26 mouse cellular contexts compared by ENCODE assay signal in the genomic region with DNA sequence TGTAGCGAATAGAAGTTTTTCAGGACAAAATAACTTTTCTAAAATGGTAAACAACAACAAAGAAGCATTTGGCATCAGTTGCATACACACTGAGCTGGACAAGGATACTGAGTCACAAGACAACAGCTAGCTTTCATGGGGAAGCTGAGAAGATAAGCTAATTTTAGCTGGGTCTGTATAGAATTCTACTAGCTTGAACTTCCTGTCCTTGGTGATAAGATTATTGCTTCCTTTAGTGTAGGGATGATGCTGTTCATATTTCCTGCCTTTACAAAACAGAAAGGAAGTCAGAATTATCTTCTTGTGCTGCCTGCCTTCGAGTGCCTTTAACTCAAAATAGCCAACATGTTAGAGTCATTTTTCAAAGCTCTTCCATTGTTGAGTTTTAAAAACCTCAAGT. TPM values are rescaled to one million over a fixed set of nuclear protein-coding genes. Genes with fewer than 3 reads are reported as not detected.
A peak's percentile ranks its signal among the peaks of the same experiment; 100 is the strongest.
DNase-seq lines count a peak whose midpoint lies in the region; ATAC-seq and TF ChIP-seq lines count a peak whose summit lies in the region.
"Had no signal": no experiment of that assay in that cellular context is flagged by ENCODE, and none has a peak within 500 bp of the region (broad histone marks: within the 10 kb centered on the region; RNA-seq: fewer than 3 reads in every experiment).

No protein-coding gene starts in this region.

- 51% methylated on average over 2 of the region's 2 CpGs for WGBS in heart, embryonic 11.5 days (ENCODE audit: insufficient replicate concordance)
- WGBS in kidney, postnatal 0 days: 65% methylated on average over 2 of the region's 2 CpGs
- 77% methylated on average over 2 of the region's 2 CpGs for WGBS in kidney, embryonic 14.5 days
- 27% methylated on average over 2 of the region's 2 CpGs for WGBS in liver, embryonic 16.5 days (ENCODE audit: insufficient replicate concordance)

- no peak overlapping the region for H3K4me3 ChIP-seq in heart, embryonic 11.5 days (ENCODE audit: low read depth, low read length)
- no peak overlapping the region for H3K4me3 ChIP-seq in kidney, postnatal 0 days (replicated peaks; ENCODE audit: low read depth, low read length)
- H3K4me3 ChIP-seq in kidney, embryonic 14.5 days (ENCODE audit: low read length): no peak overlapping the region
- H3K4me3 ChIP-seq in liver, embryonic 16.5 days (ENCODE audit: low read depth, low read length): no peak overlapping the region
- H3K4me3 ChIP-seq: forebrain, embryonic 15.5 days; heart, embryonic 15.5 days; limb, embryonic 12.5 days; midbrain, embryonic 15.5 days; myocyte; neural tube, embryonic 15.5 days; stomach, embryonic 15.5 days had no signal

- no peaks in the 10 kb centered on the region for H3K9me3 ChIP-seq in heart, embryonic 11.5 days (replicated peaks; ENCODE audit: control insufficient read depth, low read length)
- H3K9me3 ChIP-seq in kidney, postnatal 0 days (replicated peaks; ENCODE audit: low read length): no peaks in the 10 kb centered on the region
- no peaks in the 10 kb centered on the region for H3K9me3 ChIP-seq in kidney, embryonic 14.5 days (ENCODE audit: control insufficient read depth, low read length)
- no peaks in the 10 kb centered on the region for H3K9me3 ChIP-seq in liver, embryonic 16.5 days (replicated peaks; ENCODE audit: control insufficient read depth, low read length)
- H3K9me3 ChIP-seq: forebrain, embryonic 15.5 days; heart, embryonic 15.5 days; limb, embryonic 12.5 days; midbrain, embryonic 15.5 days; neural tube, embryonic 15.5 days; stomach, embryonic 15.5 days had no signal

- no peak overlapping the region for H3K9ac ChIP-seq in heart, embryonic 11.5 days (ENCODE audit: low read depth, low read length)
- H3K9ac ChIP-seq in kidney, postnatal 0 days (ENCODE audit: low read depth, low read length): no peak overlapping the region
- H3K9ac ChIP-seq in kidney, embryonic 14.5 days (ENCODE audit: low read depth, low read length): no peak overlapping the region
- H3K9ac ChIP-seq in liver, embryonic 16.5 days (ENCODE audit: low read depth, low read length): no peak overlapping the region
- H3K9ac ChIP-seq: forebrain, embryonic 15.5 days; heart, embryonic 15.5 days; limb, embryonic 12.5 days; lung, embryonic 14.5 days; midbrain, embryonic 15.5 days; neural tube, embryonic 15.5 days; stomach, embryonic 15.5 days had no signal

- no peaks in the 10 kb centered on the region for H3K27me3 ChIP-seq in heart, embryonic 11.5 days (ENCODE audit: control insufficient read depth, insufficient read depth, low read length)
- H3K27me3 ChIP-seq in kidney, postnatal 0 days (ENCODE audit: insufficient read depth, low read length): no peaks in the 10 kb centered on the region
- H3K27me3 ChIP-seq in kidney, embryonic 14.5 days (ENCODE audit: control insufficient read depth, insufficient read depth, low read length): no peaks in the 10 kb centered on the region
- H3K27me3 ChIP-seq in liver, embryonic 16.5 days (ENCODE audit: control insufficient read depth, insufficient read depth, low read depth, low read length): no peaks in the 10 kb centered on the region
- H3K27me3 ChIP-seq: forebrain, embryonic 15.5 days; heart, embryonic 15.5 days; limb, embryonic 12.5 days; midbrain, embryonic 15.5 days; neural tube, embryonic 15.5 days; stomach, embryonic 15.5 days had no signal

- no peak overlapping the region for H3K4me2 ChIP-seq in heart, embryonic 11.5 days
- H3K4me2 ChIP-seq in kidney, postnatal 0 days (ENCODE audit: low read length): no peak overlapping the region
- H3K4me2 ChIP-seq in kidney, embryonic 14.5 days (replicated peaks; ENCODE audit: low read depth, low read length): no peak overlapping the region
- H3K4me2 ChIP-seq in liver, embryonic 16.5 days (ENCODE audit: low read depth, low read length): no peak overlapping the region
- H3K4me2 ChIP-seq: forebrain, embryonic 15.5 days; heart, embryonic 15.5 days; limb, embryonic 12.5 days; lung, embryonic 14.5 days; midbrain, embryonic 15.5 days; neural tube, embryonic 15.5 days; stomach, embryonic 15.5 days had no signal

- no peak for DNase-seq in heart, adult 9 months (ENCODE audit: low spot score in 2 of 2)
- peak; percentile 46 for DNase-seq in kidney, postnatal 0 days (ENCODE audit: low spot score)
- peak; percentile 47 for DNase-seq in MEL-GATA-1-ER (ENCODE audit: extremely low read depth, low read depth)
- no peak for DNase-seq in gastrocnemius, postnatal 10 days
- DNase-seq in left cerebral cortex, postnatal 36 days (ENCODE audit: low spot score in 2 of 2): no peak
- DNase-seq: adrenal gland, postnatal 10 days; cerebellum, postnatal 14 days; embryo, embryonic 11 days; gastrocnemius, postnatal 36 days; layer of hippocampus, adult 9-11 months; lung, embryonic 14.5 days; thymus, adult 2 months had no signal

- H3K27ac ChIP-seq in heart, embryonic 11.5 days (ENCODE audit: low read depth, low read length): peak overlapping the region; percentile 18; the same call in 1 of the 2 replicates
- H3K27ac ChIP-seq in kidney, postnatal 0 days: no peak overlapping the region
- no peak overlapping the region for H3K27ac ChIP-seq in kidney, embryonic 14.5 days (ENCODE audit: low read depth, low read length)
- no peak overlapping the region for H3K27ac ChIP-seq in liver, embryonic 16.5 days (ENCODE audit: low read length)
- H3K27ac ChIP-seq: forebrain, embryonic 15.5 days; heart, embryonic 15.5 days; limb, embryonic 12.5 days; macrophage; midbrain, embryonic 15.5 days; neural tube, embryonic 15.5 days; stomach, embryonic 15.5 days had no signal

- intact Hi-C loops in left cerebral cortex, postnatal 36 days (cut with DNase I): no loop called here

- no peaks in the 10 kb centered on the region for H3K4me1 ChIP-seq in heart, embryonic 11.5 days (ENCODE audit: control insufficient read depth, insufficient read depth, low read length)
- H3K4me1 ChIP-seq in kidney, postnatal 0 days (replicated peaks; ENCODE audit: insufficient read depth, low read length): no peaks in the 10 kb centered on the region
- H3K4me1 ChIP-seq in kidney, embryonic 14.5 days (ENCODE audit: control insufficient read depth, insufficient read depth, low read length): no peaks in the 10 kb centered on the region
- H3K4me1 ChIP-seq in liver, embryonic 16.5 days (ENCODE audit: control insufficient read depth, low read depth, low read length): no peaks in the 10 kb centered on the region
- H3K4me1 ChIP-seq: forebrain, embryonic 15.5 days; limb, embryonic 12.5 days; midbrain, embryonic 15.5 days; neural tube, embryonic 15.5 days; stomach, embryonic 15.5 days had no signal

- ATAC-seq in heart, embryonic 11.5 days (replicated peaks; ENCODE audit: insufficient number of reproducible peaks, low FRiP score, low TSS enrichment): no peak
- ATAC-seq in kidney, postnatal 0 days (replicated peaks; ENCODE audit: low FRiP score, low read depth): no peak
- ATAC-seq in kidney, embryonic 14.5 days (ENCODE audit: low FRiP score, low TSS enrichment): no peak
- ATAC-seq in liver, embryonic 16.5 days (ENCODE audit: low read depth): peak; percentile 61
- ATAC-seq: forebrain, embryonic 15.5 days; hindbrain, embryonic 16.5 days; intestine, embryonic 16.5 days; midbrain, embryonic 15.5 days; Patski had no signal

- H3K36me3 ChIP-seq in heart, embryonic 11.5 days (ENCODE audit: control insufficient read depth, insufficient read depth, low read length): no peaks in the 10 kb centered on the region
- H3K36me3 ChIP-seq in kidney, postnatal 0 days (ENCODE audit: insufficient read depth, low read length): no peaks in the 10 kb centered on the region
- H3K36me3 ChIP-seq in kidney, embryonic 14.5 days (ENCODE audit: control insufficient read depth, insufficient read depth, low read length): no peaks in the 10 kb centered on the region
- H3K36me3 ChIP-seq in liver, embryonic 16.5 days (ENCODE audit: control insufficient read depth, insufficient read depth): no peaks in the 10 kb centered on the region
- H3K36me3 ChIP-seq: forebrain, embryonic 15.5 days; heart, embryonic 15.5 days; limb, embryonic 12.5 days; midbrain, embryonic 15.5 days; neural tube, embryonic 15.5 days; stomach, embryonic 15.5 days had no signal

- no peak for TF ChIP-seq CTCF in kidney, postnatal 0 days (IDR thresholded peaks at IDR 0.05; ENCODE audit: low read depth)

RNA-seq across cellular contexts. Expression of gene P2ry1, which starts 48.5 kb away (rescaled TPM):
- polyA plus RNA-seq in heart, embryonic 11.5 days (2014; fragmentation: Nextera tagmentation; extraction: Ambion mirVana): 6.6 and 7.0 TPM in 2 replicates
- polyA plus RNA-seq in kidney, postnatal 0 days (2015; fragmentation: Nextera tagmentation; extraction: Ambion mirVana): 1.1 and 2.0 TPM in 2 replicates
- polyA plus RNA-seq in kidney, embryonic 14.5 days (2014; fragmentation: Nextera tagmentation; extraction: Ambion mirVana): 1.8 and 2.6 TPM in 2 replicates
- 4.1 and 4.9 TPM in 2 replicates for polyA plus RNA-seq in liver, embryonic 16.5 days (2015; fragmentation: Nextera tagmentation; extraction: Ambion mirVana)
- 1 to 10 TPM; 9.3 to 9.6 TPM for total RNA-seq in gastrocnemius, postnatal 10 days (2021)
- total RNA-seq in left cerebral cortex, postnatal 36 days (2021): 1 to 10 TPM; 2.3 to 3.4 TPM

Comparison
In these comparisons a context has a peak if more than half of its experiments do, and no peak if none do; other contexts are left out.
1. DNase-seq: peak in kidney, postnatal 0 days (single experiment) and MEL-GATA-1-ER (single experiment); none in heart, adult 9 months (0 of 2), gastrocnemius, postnatal 10 days (single experiment) and left cerebral cortex, postnatal 36 days (0 of 2).